Mouse (Mus musculus) CD4-positive naive resting alpha-beta T cell, adult 76 days (primary cell): ENCODE measurements around the gene Vmn1r55. TPM values are rescaled to one million over a fixed set of nuclear protein-coding genes. Genes with fewer than 3 reads are reported as not detected.

Experiments used
- total RNA-seq: library from RNA; stranded (reverse); gene quantifications from one replicate; pipeline ENCODE4 v1.2.4, GENCODE M21; 2023

Vmn1r55 gene
- total RNA-seq = not detected

DNA sequence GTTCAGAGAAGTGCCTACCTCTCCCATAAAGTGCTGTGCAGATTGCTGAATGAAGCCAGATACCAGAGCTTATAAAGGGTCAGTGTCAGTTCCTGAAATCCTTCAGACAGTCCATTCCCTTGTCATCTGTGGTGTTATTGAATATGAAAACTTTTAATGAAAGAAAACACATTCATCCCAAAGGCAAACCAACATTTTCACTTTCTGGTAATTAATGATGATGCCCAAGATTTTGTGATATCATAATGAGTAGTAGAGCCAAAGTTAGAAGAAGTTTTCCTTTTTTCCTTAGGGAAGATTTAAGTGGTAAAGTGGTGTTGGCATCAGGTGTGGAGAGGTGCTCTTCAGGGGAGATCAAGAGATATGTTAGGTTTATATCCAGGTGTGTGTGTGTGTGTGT is at the start of gene Vmn1r55:
TSS of gene Vmn1r55 (minus strand) at position 101 of the 400 bp plus-strand sequence.

DNA sequence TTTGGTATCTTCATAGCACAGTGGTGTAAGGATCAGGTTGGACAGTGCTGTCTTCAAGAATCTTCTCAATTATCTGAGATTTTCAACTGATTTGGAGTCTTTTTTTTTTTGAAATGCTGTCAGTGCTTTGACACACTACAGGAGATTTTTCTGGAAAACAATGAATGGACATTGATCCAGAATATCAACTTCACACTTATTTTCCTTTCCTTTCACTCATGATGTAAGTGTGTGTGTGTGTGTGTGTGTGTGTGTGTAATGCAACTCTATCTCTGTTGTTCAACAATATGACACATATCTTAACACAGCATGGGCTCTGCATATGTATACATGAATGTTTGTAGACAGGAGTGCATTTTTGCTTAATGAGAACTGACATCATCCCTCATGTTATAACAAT is 47.2 kb upstream of the Vmn1r55 start, which contains the start of gene Vmn1r56:
TSS of gene Vmn1r56 (minus strand) at position 101 of the 400 bp plus-strand sequence.

DNA sequence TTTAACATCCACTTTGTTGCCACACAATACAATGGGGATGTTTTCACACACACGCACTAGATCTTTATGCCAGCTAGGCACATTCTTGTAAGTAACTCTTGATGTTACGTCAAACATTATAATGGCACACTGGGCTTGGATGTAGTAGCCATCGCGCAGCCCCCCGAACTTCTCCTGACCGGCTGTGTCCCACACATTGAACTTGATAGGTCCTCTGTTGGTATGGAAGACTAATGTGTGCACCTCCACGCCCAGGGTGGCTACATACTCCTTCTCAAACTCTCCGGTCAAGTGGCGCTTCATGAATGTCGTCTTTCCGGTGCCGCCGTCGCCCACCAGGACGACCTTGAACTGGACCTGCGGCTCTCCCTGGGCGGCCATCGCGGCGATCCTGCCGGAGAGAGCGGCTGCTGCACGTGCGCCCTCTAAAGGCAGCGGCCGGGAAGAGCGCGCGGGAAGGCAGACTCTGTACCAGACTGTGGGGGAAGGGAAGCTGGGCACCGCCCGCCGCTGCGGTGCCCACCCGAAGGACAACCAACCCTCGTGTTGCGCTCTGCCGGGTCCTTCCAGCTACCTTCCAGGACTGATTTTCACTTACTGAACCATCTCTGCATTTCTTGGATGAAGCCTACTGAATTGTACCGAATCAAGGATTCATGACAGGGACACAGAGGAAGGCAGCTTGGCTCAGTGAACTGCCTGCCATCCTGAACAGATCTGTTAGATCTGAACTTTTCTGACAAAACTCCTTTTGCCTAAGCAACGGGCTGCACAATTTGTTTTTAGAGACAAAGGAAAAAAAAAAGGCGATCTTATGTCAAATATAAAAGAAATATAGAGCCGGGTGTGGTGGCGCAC is 23.7 kb downstream of the Vmn1r55 start, which contains the start of gene Rasl2-9:
TSS of gene Rasl2-9 (minus strand) at position 402 of the 858 bp plus-strand sequence.

DNA sequence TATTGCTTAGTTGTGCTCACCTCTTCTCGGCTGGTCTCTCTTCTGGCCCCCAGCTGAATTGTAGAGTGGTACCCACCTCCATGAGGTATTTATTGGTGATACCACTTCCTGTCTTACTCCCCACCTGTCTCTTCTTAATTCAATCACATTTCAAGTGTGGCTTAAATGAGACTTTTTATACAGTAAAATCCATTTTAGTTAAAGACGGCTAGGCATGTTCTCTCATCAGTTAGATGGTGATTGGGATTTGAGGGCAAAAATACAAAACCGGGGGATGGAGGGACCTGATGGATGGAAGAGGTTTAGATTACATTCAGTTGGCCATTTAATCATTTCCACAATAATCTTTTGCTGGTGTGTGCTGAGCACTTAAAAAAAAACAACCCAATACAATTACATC is 32.6 kb downstream of the Vmn1r55 start, which contains the start of gene Rfpl4:
TSS of gene Rfpl4 (minus strand) at position 101 of the 400 bp plus-strand sequence.

DNA sequence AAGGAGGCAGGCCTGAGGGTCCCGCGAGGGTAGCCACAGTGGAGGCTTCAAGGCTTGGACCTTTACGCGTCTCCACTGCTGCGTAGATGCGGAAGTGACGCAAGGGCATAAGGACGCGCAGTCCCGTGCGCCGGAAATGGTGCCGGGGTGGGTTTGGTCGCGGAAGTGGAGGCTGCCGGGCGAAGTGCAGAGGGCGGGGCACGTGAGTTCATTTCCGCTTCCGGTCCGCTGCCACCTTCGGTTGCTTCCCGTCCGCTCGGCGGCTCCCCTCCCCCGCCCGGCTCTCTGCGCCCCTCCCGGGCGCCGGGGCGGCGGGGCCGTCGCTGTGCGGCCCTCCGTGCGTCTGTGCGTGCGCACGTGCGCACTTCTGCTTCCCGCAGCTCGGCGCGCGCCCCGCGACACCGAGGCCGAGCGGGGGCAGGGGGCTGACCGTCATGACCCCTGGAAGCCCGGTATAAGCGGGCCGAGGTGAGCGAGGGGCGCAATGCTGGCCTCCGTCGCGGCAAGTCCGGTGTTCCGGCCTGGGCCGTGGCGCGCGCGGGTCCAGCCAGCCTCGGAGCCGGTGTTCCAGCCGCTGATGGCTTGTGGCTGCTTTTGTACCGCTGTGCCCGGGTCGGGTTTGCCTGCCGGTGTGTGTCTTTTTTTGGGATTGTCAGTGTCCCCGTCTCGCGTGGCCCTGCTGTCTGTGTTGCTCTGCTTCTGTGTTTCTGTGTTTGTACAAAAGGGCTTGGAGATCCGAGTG is 69.3 kb downstream of the Vmn1r55 start, which contains the start of gene Epn1:
TSS of gene Epn1 (plus strand) at position 226 of the 742 bp plus-strand sequence.

Other genes starting within 250 kb of the Vmn1r55 start
- not detected for gene Gm36210, start 243.2 kb downstream of the Vmn1r55 start, total RNA-seq
- gene Zfp628, start 234.5 kb downstream of the Vmn1r55 start, total RNA-seq = 42.6 TPM
- gene Nat14, start 227.6 kb downstream of the Vmn1r55 start, total RNA-seq = 12.2 TPM
- 0.38 TPM for gene Ssc5d, start 223.9 kb downstream of the Vmn1r55 start, total RNA-seq
- gene Sbk2, start 185.3 kb downstream of the Vmn1r55 start, total RNA-seq = 0.23 TPM
- not detected for gene Sbk3, start 178.5 kb downstream of the Vmn1r55 start, total RNA-seq
- 28.5 TPM for gene Zfp579, start 153.5 kb downstream of the Vmn1r55 start, total RNA-seq
- gene Zfp524, start 135.3 kb downstream of the Vmn1r55 start, total RNA-seq = 10.3 TPM
- 59.9 TPM for gene Fiz1, start 135.0 kb downstream of the Vmn1r55 start, total RNA-seq
- not detected for gene Gm44973, start 134.2 kb downstream of the Vmn1r55 start, total RNA-seq
- 59.4 TPM for gene Zfp865, start 129.3 kb downstream of the Vmn1r55 start, total RNA-seq
- 0.23 TPM for gene Ccdc106, start 129.1 kb downstream of the Vmn1r55 start, total RNA-seq
- gene 4632433K11Rik, start 115.6 kb downstream of the Vmn1r55 start, total RNA-seq = 1.7 TPM
- gene Zfp784, start 111.2 kb downstream of the Vmn1r55 start, total RNA-seq = 7.5 TPM
- 2.5 TPM for gene Zfp580, start 98.1 kb downstream of the Vmn1r55 start, total RNA-seq
- gene U2af2, start 87.5 kb downstream of the Vmn1r55 start, total RNA-seq = 436 TPM
- 114 TPM for gene Epn1, start 69.4 kb downstream of the Vmn1r55 start, total RNA-seq
- not detected for gene Rfpl4, start 32.7 kb downstream of the Vmn1r55 start, total RNA-seq
- not detected for gene Rasl2-9, start 23.7 kb downstream of the Vmn1r55 start, total RNA-seq
- gene Vmn1r56, start 47.1 kb upstream of the Vmn1r55 start, total RNA-seq = not detected
- not detected for gene Vmn1r57, start 68.8 kb upstream of the Vmn1r55 start, total RNA-seq
- not detected for gene Gm5065, start 200.9 kb upstream of the Vmn1r55 start, total RNA-seq
- not detected for gene Nlrp2, start 201.4 kb upstream of the Vmn1r55 start, total RNA-seq